Mouse (Mus musculus) urinary bladder, adult 18-20 months (tissue): ENCODE data around the gene Trmu.

Experiments used
- DNase-seq, 2 experiments: peaks; one replicate each; pipeline ENCODE4 v3.0.0; 2022; ENCODE audit warnings: low spot score in 2 of 2, mixed read lengths in 2 of 2

Trmu gene

DNA sequence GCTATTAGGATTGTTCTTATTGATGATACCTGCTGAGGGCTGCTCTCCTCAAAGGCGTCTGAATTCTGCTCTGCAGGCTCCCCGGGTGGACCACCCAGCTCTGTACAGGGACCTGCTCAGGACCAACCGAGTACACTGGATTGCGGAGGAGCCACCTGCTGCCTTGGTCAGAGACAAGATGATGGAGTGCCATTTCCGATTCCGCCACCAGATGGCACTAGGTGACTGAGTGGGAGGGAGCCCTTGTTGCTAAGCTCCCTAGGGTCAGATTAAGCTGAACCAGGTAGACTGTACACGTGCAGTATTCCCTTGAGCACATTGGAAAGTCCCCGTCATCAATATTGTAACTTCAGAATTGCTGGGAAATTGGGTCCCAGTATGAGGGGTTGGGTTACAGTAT lies 17.2 kb downstream of the Trmu start:
- DNase-seq, result peak; percentile 46 to 79

DNA sequence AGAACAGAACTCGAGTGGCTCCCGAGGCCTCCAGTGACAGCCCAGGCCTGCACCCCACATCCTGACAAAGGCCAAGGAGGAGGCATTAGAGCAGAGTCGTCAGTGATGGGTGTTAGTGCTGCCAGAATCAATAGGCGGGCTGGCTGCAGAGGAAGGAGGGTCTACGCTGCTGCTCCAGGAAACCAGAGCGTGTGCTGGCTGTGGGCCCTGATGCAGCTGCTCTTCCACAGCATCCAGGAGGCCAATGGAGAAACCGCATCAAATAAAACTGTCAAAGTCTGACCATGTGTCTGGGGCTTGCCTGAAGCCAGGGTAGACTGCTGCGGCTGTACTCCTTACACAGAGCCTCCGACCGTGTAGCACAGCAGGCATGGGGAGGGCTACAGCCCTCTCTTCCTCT lies 18.0 kb downstream of the Trmu start:
- DNase-seq, result no peak

- DNase-seq, result no peak
Observed at GRCm38 (mm10) chr15:85899396-85899795, 20.3 kb downstream of the Trmu start.

GRCm38 (mm10) chr15:85900318-85900717 lies 21.2 kb downstream of the Trmu start:
- DNase-seq, result no peak

- DNase-seq, result no peak
Observed at GRCm38 (mm10) chr15:85900801-85901200, 21.7 kb downstream of the Trmu start.

- no peak for DNase-seq
Observed at GRCm38 (mm10) chr15:85902505-85902904, 23.4 kb downstream of the Trmu start.

GRCm38 (mm10) chr15:85903826-85904225 lies 24.7 kb downstream of the Trmu start:
- DNase-seq, result no peak

DNA sequence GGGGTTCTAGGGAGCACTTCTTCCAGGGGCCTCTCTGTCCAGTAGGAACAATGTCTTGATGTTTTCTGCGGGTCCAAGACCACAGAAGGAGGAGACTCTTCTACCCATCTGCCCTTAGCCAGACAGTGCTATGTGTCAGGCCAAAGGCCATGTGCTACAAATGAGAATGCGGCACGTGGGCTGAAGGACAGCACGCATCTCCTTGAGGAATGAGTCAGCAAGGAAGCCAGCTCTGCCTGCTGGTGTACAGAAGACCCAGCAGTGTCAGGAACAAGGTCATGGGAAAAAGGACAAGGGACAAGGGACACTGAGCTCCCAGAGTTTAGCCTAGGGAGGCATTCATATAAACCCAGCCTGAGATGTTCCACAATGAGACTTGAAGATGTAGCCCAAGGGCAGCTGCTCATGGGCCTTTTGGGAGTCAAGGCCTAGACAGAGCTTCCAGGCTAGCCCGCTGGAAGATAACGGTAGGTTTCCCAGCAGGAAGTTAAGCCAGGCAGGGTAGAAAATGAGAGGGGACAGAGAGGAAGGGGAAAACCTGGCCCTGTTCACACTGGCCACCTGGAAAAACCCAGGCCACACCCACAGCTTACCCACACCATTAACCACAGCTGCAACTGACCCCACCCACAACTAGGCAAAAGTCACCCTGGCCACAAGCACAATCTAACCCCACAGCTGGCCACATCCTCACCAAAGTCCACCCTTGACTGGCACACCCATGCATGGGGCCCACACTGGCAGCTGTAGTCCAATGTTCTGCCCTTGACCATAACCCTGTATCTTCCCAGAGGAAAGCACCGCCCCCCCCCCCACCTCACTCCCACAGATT lies 29.8 kb downstream of the Trmu start:
- DNase-seq, result no peak

DNA sequence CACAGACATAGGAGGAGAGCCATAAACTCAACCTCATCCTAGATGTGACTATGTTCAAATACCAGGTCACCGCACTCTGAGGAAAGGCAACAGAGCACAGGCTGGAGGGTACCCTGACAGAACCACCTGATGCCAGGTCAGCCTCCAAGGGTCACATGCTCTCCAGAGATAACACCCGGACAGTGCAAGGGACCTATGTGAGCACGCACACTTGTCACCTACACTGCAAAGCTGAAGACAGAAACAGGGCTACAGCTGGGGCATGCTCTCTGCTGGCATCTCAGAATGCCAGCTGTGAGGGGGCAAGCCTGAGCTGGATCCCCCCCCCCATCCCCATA lies 30.3 kb downstream of the Trmu start:
- no peak for DNase-seq

DNA sequence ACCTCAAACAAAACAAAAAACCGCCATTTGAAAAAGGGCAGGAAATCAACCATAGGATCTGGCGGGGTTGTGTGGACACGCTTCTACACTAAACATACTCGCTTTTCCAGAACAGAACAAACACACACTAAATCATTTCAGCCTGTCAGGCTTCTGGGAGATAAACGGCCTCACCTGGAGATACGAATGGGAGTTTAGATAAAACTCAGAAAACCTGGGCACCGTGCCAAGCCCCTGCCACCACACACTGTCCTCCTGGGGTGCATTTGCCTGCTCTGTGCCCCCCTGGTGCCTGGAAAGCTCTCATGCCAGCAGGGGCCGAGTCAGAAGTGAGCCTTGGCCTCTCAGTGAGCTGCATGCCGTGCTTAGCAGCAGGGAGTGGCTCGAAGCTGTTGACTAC lies 30.8 kb downstream of the Trmu start:
- peak; percentile 50 to 65 for DNase-seq

- DNase-seq, result no peak
Observed at GRCm38 (mm10) chr15:85913605-85914004, 34.5 kb downstream of the Trmu start.

- no peak for DNase-seq
Observed at GRCm38 (mm10) chr15:85919191-85919891, 40.2 kb downstream of the Trmu start.

- DNase-seq, result no peak
Observed at GRCm38 (mm10) chr15:85919892-85920248, 40.8 kb downstream of the Trmu start.

DNA sequence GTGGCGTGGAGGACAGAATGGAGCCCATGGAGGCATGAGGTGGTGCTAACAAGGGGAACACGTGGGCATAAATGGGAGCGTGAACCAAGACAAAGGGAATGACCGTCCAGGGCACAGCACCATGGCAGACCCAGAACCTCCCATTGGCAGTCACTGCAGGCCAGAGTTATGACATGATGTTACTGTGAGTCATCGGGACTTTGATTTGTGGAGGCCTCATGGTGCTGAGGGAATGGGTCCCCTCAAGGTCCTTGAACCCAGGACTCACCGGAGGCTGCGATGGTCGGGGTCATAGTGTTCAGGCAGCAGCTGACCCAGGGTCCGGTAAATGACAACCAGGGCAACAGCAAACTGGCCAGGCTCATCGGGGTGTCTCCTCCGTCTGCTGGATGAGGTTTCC lies 42.7 kb downstream of the Trmu start:
- no peak for DNase-seq

GRCm38 (mm10) chr15:85928161-85928560 lies 49.0 kb downstream of the Trmu start:
- DNase-seq, result no peak

DNA sequence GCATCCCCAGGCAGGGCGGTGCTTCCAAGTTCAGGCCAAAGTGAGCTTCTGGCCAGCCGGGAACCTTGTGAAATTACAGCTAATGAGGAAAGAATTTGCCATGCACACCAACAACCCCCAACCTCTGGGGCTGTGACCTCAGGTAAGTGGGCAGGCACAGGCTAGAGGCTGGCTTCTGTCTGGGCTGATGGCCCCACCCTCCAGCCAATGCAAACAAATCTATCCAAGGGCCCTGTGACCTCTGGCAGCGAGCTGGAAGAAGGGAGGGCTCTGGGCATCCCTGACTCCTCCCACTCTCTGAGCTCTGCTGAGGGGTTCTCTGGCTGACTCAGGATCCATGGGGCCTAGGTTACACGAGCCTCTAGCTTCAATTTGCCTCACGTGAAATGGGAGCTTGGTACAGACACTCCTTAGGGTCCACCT lies 56.5 kb downstream of the Trmu start:
- peak; percentile 26 to 49 for DNase-seq
